Mouse (Mus musculus) heart, postnatal 10 days (tissue): ENCODE measurements at regions not wholly inside any gene's neighbourhood (a gene's known extent, or its start where the extent isn't known, plus 50 kb on each side); places are given as distances from the start of the nearest gene placed in this dataset.
A peak's percentile ranks its signal among the peaks of the same experiment; 100 is the strongest.
"Not testable (repeated sequence)": the region's sequence is repeated elsewhere in the genome, so short reads cannot be mapped to it uniquely, and the experiment has no call there.

Source experiments
- DNase-seq, 2 experiments: peaks; one replicate each; pipeline ENCODE4 v3.0.0; 2021
- intact Hi-C: fragments of 180-260 bp; cut with DNase I; formaldehyde crosslinking; loops from one replicate; pipeline ENCODE4 v1.15.1; 2025
- microRNA-seq, 2 experiments: library from miRNA; unstranded; fragments of <30 nt; microRNA quantifications; one replicate each; pipeline ENCODE4 v1.2.0; 2022

- DNase-seq: no peak
- intact Hi-C loops: no loop called here
These were observed 651.5 kb upstream of the Kif2b start for GRCm38 (mm10) chr11:92228855-92229254.

- intact Hi-C loops: no loop called here
- no peak for DNase-seq
These were observed 631.7 kb upstream of the Kif2b start for GRCm38 (mm10) chr11:92208980-92209548.

GRCm38 (mm10) chr11:92178393-92178792 lies 601.0 kb upstream of the Kif2b start:
- DNase-seq, intact Hi-C loops: not testable (repeated sequence)

GRCm38 (mm10) chr11:92153124-92153523 lies 575.8 kb upstream of the Kif2b start:
- intact Hi-C loops: no loop called here
- no peak for DNase-seq

- intact Hi-C loops: no loop called here
- DNase-seq: no peak
These were observed 558.3 kb upstream of the Kif2b start for GRCm38 (mm10) chr11:92135677-92136076.

GRCm38 (mm10) chr11:92134891-92135590 lies 557.7 kb upstream of the Kif2b start:
- no peak for DNase-seq
- intact Hi-C loops: no loop called here

- DNase-seq: no peak
- intact Hi-C loops: no loop called here
These were observed 507.4 kb upstream of the Kif2b start for GRCm38 (mm10) chr11:92084766-92085165.

- DNase-seq: peak in 1 of 2 experiments; percentile 2
- intact Hi-C loops: no loop called here
These were observed 464.3 kb upstream of the Kif2b start for GRCm38 (mm10) chr11:92041695-92042094.

- intact Hi-C loops: no loop called here
- DNase-seq: no peak
These were observed 462.8 kb upstream of the Kif2b start for GRCm38 (mm10) chr11:92040161-92040560.

- DNase-seq: no peak
- intact Hi-C loops: no loop called here
These were observed 441.1 kb upstream of the Kif2b start for GRCm38 (mm10) chr11:92018419-92018818.

GRCm38 (mm10) chr11:92011284-92011683 lies 433.9 kb upstream of the Kif2b start:
- intact Hi-C loops: no loop called here
- DNase-seq: no peak

GRCm38 (mm10) chr11:91995524-91995923 lies 418.2 kb upstream of the Kif2b start:
- no peak for DNase-seq
- intact Hi-C loops: no loop called here

- no peak for DNase-seq
- intact Hi-C loops: no loop called here
These were observed 392.2 kb upstream of the Kif2b start for GRCm38 (mm10) chr11:91969531-91969930.

GRCm38 (mm10) chr11:91944336-91944735 lies 367.0 kb upstream of the Kif2b start:
- intact Hi-C loops: no loop called here
- DNase-seq: no peak

Small RNA genes lying in the stretch of these regions (microRNA-seq; reads per million reads assigned to microRNA genes)
- 0 reads per million in 2 experiments for gene Gm22702
